Mouse (Mus musculus) kidney, adult 10 weeks (tissue): ENCODE data around the gene Rnf168. TPM values are rescaled to one million over a fixed set of nuclear protein-coding genes. Genes with fewer than 3 reads are reported as not detected.

Source experiments
- polyA plus RNA-seq: library from polyadenylated mRNA; stranded (reverse); fragments of 350-450 nt; fragmentation: Illumina TruSeq; extraction: RNeasy Lipid Tissue Mini Kit (QIAGEN cat#74804); gene quantifications from one replicate; pipeline ENCODE4 v1.2.3, GENCODE M21; 2014; ENCODE audit warnings: low read depth, low replicate concordance

Rnf168 gene
- 28.3 TPM for polyA plus RNA-seq

DNA sequence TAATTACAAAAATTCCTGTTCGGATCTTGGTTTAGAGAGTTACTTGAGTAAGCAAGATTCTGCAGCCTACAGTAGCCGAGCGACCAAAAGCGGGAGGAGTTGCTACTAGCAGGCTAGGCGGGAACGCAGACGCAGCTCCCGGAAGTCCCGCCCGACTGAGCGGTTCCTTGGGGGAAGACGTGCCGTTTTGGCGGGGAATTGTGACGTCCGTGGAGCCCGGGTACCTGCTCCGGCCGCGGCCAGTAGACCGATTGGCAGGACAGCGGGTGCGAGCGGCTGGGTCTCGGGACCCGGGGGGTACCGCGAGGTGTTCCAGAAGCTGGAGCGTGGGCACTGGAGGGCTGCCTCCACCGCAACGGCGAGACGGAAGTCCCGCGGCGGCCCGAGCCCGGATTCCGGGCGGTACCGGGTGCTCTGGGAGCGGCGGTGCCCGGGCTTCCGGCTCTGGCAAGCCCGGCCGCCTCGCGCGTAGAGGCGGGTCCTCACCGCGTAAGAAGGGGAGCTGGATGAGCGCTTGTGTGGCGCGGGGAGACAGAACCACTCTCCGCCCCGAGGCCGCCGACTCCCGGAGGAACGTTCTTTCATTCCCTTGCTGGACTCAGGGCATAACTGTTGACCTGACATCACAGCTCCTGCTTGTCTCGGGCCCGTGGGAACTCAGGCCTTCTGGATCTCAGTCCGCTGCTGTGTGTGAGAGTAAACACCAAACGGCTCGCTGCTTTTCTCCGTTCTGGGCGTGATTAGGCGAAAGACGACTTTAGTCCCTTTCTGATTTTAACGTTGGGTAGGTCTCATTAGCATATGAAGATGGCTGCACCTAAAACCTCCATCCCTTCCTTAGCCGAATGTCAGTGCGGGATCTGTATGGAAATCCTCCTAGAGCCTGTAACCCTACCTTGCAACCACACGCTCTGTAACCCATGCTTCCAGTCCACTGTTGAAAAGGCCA is at the start of gene Rnf168:
Gene Rnf168 (plus strand): TSS at position 152 of the 949 bp plus-strand sequence.

DNA sequence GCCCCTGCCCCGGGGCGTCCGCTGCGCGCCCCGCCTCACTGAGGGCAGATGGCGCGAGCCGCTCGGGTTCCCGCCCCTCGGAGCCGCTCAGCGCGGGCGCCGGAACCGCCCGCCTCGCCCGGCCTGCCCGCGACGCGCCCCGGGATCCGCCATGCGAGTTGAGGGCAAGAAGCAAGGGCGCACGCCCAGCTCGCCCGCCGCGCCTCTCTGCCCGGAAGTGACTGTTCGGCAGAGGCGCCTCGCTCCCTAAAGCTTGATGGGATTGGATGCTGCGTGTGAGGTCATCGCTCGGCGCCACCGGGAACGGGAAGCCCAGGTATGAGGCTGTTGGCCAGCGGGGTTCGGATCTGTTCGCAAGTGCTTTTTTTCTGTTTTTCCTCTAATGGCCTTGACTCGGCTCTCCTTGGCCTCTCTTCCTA is 30.3 kb upstream of the Rnf168 start, which contains the start of the genes Fbxo45 and Wdr53:
Gene Fbxo45 (minus strand): TSS at position 207 of the 419 bp plus-strand sequence.
Gene Wdr53 (plus strand): TSS at position 276 of the 419 bp plus-strand sequence.

DNA sequence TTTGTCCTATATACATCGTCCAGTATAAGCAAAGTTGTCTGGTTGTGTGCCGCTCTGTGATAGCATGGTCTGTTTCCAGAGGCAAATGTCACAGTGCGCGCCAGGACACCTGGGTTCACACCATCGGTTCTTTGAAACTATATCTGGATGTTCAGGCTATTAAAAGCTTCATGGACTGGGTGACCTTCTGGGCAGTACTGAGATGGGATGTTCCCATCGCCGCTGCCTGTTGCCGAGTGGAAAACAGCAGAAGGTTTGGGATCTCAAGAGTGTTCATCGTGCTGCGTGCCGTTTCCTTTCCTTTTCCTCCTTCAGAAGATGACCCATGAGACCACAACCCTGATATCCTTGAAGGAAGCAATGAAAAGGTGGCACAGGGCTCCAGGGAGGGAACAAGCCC is 6.0 kb upstream of the Rnf168 start, which contains the start of gene Smco1:
Gene Smco1 (plus strand): TSS at position 178 of the 400 bp plus-strand sequence.

DNA sequence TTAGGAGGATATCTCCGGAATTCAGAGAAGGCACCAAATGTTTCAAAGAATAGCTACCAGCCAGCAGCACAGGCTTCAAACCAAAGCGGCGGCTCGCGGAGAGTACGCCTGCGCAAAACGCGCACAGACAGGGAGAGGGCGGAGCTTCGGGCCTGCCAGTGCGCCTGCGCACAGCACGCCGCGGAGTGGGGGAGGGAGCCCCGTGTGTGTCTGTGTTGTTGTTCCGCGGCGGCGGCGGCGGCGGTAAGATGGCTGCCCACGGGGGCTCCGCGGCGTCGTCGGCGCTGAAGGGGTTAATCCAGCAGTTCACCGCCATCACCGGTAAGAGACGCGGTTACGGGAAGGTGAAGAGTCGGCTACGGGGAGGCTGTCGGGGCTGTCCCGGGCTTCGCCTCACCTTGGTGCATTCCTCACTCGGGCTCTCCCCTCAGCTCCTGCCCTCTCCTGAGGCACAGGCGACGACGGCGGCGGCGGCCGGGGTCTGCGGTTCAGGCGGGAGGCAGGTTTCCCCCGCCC is 54.8 kb downstream of the Rnf168 start, which contains the start of gene Ubxn7:
Gene Ubxn7 (plus strand): TSS at position 218 of the 516 bp plus-strand sequence.

Other genes with a start within 250 kb of the Rnf168 start
- gene Pak2, start 198.1 kb upstream of the Rnf168 start, polyA plus RNA-seq: 76.3 TPM
- gene Pigx, start 177.7 kb upstream of the Rnf168 start, polyA plus RNA-seq: 86.6 TPM
- 36.8 TPM for gene Cep19, start 177.7 kb upstream of the Rnf168 start, polyA plus RNA-seq
- 0.40 TPM for gene Nrros, start 111.9 kb upstream of the Rnf168 start, polyA plus RNA-seq
- gene Bex6, start 97.6 kb upstream of the Rnf168 start, polyA plus RNA-seq: not detected
- gene Fbxo45, start 30.3 kb upstream of the Rnf168 start, polyA plus RNA-seq: 17.9 TPM
- gene Wdr53, start 30.2 kb upstream of the Rnf168 start, polyA plus RNA-seq: 7.8 TPM
- gene Smco1, start 6.0 kb upstream of the Rnf168 start, polyA plus RNA-seq: not detected
- 40.3 TPM for gene Ubxn7, start 54.8 kb downstream of the Rnf168 start, polyA plus RNA-seq
- not detected for gene Tm4sf19, start 123.0 kb downstream of the Rnf168 start, polyA plus RNA-seq
- 42.8 TPM for gene Tctex1d2, start 142.2 kb downstream of the Rnf168 start, polyA plus RNA-seq
- gene Pcyt1a, start 153.5 kb downstream of the Rnf168 start, polyA plus RNA-seq: 51.5 TPM
- 2.8 TPM for gene Slc51a, start 210.4 kb downstream of the Rnf168 start, polyA plus RNA-seq
- not detected for gene Zdhhc19, start 218.8 kb downstream of the Rnf168 start, polyA plus RNA-seq